Mouse (Mus musculus): ENCODE results near the gene Skap2.
A peak's percentile ranks its signal among the peaks of the same experiment; 100 is the strongest.

Skap2 gene

DNA sequence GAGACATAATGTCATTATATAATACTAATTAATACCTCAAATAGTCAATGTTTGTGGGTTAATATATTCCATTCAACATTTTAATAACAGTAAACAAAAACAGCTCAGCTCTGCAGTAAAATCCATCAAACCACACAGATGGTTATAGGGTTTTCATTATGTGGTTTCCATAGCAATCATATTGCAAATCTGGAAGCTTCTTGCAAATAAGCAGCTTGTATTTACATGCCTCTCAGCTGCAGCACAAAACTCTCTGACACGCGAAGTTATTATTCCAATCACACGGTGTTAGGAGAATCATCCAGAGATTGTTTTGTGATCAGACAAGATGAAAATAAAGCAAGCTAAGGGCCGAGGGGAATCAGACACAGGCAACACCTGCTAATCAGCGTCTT, 129.5 kb downstream of the Skap2 start:
- DNase-seq = no peak

DNA sequence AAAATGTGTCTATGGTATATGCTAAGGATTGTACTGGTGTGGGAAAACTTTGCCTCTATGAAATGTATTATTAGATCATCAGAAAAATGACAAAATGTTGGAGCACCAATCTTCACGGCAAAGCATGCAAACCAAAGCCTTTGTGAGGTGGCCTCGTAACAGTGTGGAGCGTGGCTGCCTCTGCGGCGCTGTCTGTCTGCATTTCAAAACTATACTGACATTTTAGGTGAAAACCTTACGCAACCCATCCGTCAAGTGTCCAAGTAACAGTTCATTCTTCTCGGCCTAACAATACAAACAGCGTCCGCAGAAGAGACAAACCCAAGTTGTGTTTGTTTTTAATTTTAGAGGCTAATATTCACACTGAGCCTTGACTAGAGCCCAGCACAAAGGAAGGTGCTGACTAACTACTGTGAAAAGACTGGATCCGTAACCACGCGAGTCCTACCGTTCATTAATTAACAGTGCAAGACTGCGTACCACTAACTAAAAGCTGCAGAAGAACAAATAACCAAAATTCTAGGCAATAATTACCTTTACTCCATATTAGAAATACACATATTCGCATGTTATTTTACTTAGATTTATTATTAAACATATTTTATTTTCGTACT, 130.0 kb downstream of the Skap2 start:
- no peak for DNase-seq

GRCm38 (mm10) chr6:51881181-51881968, 131.0 kb downstream of the Skap2 start:
- no peak for DNase-seq

DNA sequence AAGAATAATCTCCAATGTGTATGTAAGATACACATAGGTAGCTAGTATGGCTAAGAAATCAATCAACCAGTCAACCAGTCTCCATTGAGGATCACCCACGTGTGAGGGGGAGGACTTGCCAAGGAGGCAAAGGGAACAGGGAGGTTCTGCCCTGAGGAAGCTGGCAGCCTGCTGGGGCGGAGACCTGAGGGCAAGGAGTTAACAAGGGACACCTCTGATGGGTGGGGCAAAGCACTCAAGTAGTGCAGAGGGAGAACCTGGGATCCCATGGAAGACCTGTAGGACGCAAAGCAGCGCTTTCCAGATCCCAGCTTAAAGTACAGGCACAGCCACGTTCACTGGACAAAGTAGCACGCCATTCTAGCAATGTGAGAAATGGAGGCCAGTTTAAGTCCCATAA, 131.6 kb downstream of the Skap2 start:
- no peak for DNase-seq

- DNase-seq = no peak
These were observed 133.8 kb downstream of the Skap2 start for GRCm38 (mm10) chr6:51878551-51878950.

DNA sequence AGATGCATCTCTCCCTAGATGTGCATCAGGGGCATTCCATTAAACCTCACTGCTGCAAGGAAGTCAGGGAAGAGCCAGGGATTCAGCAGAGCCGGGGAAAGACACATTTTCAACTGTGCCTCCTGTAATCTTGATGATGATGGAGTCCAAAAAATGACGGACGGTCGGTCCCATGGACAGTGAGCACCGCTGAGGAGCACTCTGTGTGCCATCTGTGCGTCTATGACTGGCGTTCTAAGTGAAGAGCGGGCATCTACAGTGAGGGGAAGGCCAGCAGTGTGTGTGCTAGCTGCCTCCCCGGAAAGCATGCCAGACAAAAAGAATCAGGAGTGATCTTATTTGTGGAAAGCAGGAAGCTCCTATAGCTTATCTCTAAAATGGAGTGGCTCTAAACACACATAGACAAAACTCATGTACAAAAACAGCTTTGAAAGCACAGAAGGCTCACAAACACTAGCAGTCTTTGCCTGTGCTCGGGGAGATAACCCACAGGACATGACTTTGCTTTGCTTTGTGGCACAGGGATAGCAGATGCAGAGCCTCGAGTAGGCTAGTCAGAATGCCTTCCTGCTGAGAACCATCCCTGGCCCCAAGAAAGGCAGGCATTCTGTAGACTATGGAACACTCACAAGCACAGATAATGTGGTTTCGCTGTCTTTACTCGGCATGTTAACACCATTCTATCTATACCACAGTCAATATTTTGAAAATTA, 135.4 kb downstream of the Skap2 start:
- DNase-seq = no peak

GRCm38 (mm10) chr6:51875884-51876626, 136.3 kb downstream of the Skap2 start:
- DNase-seq = no peak

GRCm38 (mm10) chr6:51874035-51874434, 138.3 kb downstream of the Skap2 start:
- DNase-seq = no peak

DNA sequence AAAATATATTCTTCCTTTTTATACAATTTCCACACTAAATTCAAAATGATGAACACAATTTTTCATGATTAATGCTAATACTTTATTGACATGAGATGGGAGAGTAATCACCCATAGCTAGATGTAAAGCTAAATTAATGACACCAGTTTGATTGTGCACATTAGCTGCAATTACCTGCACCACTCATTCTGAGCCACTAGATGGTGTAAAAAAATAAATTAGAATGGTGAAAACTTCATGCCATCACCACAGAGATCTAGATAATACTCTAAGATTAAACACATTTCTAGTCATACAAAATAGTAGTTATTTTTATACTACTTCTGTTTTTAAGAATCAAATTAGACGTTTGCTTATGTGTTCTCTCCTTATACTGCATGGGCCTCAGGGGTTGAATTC, 141.2 kb downstream of the Skap2 start:
- DNase-seq = no peak

DNA sequence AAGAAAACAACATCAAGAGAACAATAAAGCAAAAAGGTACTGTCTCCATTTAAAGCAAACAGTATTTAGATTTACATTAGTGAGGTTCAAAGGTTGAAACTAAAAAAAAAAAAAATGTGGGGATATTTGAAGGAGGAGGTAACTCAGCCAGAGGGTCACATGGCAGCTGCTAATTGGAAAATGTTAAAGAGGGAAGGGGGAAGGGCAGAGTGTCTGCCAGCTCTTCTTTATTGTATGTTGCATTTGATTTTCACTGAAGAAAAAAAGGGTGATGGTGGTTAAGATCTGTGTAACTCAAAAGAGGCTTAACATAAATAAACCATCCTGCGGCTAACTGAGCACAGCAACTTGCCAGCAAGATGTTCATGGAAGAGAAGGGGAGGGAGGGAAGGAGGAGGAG, 142.1 kb downstream of the Skap2 start:
- no peak for DNase-seq

DNA sequence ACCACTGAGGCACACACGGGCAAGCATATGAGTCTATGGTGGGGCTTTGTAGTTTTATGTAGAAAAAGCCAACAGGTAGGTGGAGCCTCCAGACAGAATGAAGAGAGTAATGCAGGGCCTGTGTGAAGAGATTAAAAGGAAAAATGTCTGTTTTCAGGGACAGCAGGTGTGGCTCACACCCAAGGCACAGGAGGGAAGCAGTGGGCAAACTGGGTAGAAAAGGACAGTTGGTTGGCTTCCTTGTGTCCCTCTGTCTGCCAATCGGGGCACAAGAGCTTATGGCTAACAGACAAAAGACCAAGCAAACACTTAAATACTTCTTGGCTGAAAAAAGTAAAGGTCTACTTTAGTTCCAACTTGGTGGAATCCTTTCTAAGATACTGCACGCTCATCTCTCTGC, 145.8 kb downstream of the Skap2 start:
- DNase-seq = no peak

DNA sequence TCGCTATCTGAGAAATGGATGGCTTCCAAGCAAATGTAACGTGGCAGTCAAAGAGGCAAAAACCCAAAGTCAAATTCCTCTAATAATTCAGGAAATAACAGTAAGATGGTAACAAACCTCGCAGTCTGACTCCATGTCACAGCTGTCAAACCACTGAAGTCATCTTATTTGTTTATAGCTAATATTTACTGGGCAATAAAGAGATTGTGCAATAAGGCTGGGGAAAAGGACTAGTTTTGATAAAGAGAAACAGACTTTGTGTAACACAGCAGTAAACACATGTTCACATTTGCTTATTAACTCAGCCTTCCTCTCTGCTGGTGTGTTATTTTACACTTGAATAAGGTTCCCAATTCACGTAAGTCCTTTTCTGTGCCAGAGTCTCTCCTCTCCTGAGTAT, 148.8 kb downstream of the Skap2 start:
- no peak for DNase-seq

DNA sequence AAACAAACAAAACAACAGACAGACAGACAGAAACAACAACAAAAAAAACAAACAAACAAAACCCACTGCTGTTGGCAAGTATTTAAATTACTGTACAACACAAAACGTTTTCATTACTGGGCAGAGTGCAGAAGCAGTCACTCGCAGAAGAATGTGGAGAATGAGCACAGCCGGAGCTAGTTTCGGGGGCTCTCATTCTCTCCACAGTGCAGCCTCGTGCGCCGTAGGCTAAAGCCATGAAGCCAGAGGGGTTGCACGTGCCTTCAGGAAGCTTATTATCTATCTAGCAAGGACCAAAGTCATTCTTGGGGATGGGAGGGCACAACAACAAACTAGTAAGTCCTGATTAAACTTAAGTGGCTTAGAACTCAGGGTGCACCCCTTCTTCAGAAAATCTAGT, 152.0 kb downstream of the Skap2 start:
- no peak for DNase-seq

- DNase-seq = peak; percentile 58 to 80
These were observed 154.5 kb downstream of the Skap2 start for GRCm38 (mm10) chr6:51857821-51858220.

- DNase-seq = no peak
These were observed 159.1 kb downstream of the Skap2 start for GRCm38 (mm10) chr6:51853291-51853690.

DNA sequence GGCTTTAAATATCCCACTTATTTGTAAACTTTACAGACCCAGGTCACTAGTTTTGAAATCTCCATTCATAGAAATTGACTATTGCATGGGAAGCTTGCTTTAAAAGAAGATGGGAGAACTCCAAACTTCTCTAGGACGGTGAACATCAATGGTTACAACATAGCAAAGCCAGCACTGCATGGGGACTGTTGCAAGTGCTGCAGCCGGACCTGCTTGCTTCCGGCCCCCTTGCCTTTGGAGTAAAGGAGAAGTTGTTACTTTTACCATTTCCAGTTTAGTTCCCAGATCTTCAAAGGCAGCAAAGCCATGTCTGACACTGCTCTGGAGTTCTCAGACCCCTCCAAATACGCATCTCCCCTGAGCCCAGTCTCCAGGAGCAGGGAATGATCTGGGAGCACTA, 159.7 kb downstream of the Skap2 start:
- no peak for DNase-seq

GRCm38 (mm10) chr6:51851544-51851943, 160.8 kb downstream of the Skap2 start:
- no peak for DNase-seq

GRCm38 (mm10) chr6:51850030-51850817, 162.1 kb downstream of the Skap2 start:
- no peak for DNase-seq

- no peak for DNase-seq
These were observed 162.8 kb downstream of the Skap2 start for GRCm38 (mm10) chr6:51849561-51849960.

DNA sequence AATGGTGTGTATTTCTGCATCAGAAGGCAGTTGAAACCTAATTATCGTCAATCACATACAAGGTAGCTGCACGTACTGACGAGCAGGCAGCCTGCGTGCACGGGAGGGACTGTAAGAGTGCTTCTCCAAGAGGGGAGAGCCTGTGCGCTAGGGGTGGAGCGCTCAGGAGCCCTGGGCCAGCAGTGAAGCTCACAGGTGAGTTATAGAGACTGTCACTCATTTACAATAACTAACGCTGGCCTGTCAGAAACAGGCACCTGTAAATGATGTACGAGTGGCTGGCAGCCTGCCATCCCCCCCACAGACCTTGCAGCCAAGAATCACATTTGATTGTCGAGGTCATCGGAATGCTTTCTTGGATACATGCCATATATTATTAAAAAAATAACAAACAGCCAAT, 168.2 kb downstream of the Skap2 start:
- no peak for DNase-seq

DNA sequence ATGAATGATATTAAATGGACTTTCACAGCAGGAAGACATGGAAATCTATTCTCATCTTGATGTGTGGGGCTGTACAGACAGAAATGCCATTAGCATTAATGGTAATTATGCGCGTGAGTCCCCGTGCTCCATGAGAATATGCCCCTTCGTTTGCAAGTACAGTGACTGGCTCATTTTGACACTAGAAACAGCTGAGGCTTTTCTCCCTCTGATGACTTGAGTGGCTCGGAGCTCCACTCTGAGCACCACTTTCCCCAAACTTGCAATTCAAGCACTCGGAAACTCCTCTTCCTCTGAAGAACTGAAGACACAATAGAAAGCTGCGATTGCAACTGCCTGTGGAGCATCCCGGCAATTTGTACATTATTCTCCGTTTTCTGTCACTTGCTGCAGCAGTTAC, 169.3 kb downstream of the Skap2 start:
- DNase-seq = no peak

DNA sequence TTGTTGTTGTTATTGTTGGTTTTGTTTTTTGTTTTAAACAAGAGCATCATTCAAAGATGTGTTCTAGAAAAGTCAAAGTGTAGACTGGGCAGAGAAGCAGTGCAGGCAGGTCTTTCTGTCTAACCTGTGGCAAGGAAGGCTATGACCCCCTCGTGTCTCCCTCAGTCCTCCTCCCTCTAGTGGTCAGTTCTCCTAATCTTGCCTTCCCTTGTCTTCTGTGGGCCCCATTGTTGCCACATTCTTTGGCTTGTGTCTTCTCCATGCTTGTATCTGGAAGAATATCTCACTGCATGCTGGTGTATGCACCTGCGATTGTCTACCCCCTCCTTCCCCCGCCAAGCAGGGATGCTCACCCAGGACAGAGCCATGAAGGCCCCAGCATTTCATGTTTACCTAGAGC, 174.2 kb downstream of the Skap2 start:
- DNase-seq = no peak

- no peak for DNase-seq
These were observed 179.0 kb downstream of the Skap2 start for GRCm38 (mm10) chr6:51833362-51833761.
